Mouse (Mus musculus) adrenal gland, postnatal 4 days (tissue): ENCODE measurements around the gene Spc24. TPM values are rescaled to one million over a fixed set of nuclear protein-coding genes. Genes with fewer than 3 reads are reported as not detected.
A peak's percentile ranks its signal among the peaks of the same experiment; 100 is the strongest.
"Not testable (repeated sequence)": the region's sequence is repeated elsewhere in the genome, so short reads cannot be mapped to it uniquely, and the experiment has no call there.

Source experiments
- DNase-seq, 2 experiments: peaks; one replicate each; pipeline ENCODE4 v3.0.0; 2021 to 2022; ENCODE audit warnings: low spot score in 2 of 2, mixed read lengths in 2 of 2
- long read RNA-seq, 2 experiments: library from polyadenylated mRNA; stranded (forward); transcript quantifications; one replicate each; pipeline ENCODE4 v2.0.0; 2021
- total RNA-seq, 2 experiments: library from RNA; stranded (reverse); gene quantifications; 2 replicates each; pipeline ENCODE4 v1.2.3; 2021

Spc24 gene
- total RNA-seq: 10 to 100 TPM; 19.6 to 22.8 TPM
- long read RNA-seq, experiment 1, transcript Spc24-201 (5 exons, 1,366 nt): major isoform, 18 of 27 reads
- long read RNA-seq, experiment 1, partial matches to known transcripts: 1 of 27 reads
- long read RNA-seq, experiment 1, other reads (novel, unspliced or antisense): 7 of 27 reads
- long read RNA-seq, experiment 2, transcript Spc24-201 (5 exons, 1,366 nt): major isoform, 24 of 34 reads
- long read RNA-seq, experiment 2, partial matches to known transcripts: 2 of 34 reads
- long read RNA-seq, experiment 2, other reads (novel, unspliced or antisense): 4 of 34 reads

GRCm38 (mm10) chr9:21760155-21761088 is at the start of gene Spc24:
TSS of gene Spc24 (minus strand) at chr9:21760303.
- peak; percentile 87 to 90 for DNase-seq

- DNase-seq: no peak
Observed at GRCm38 (mm10) chr9:21808561-21808960, 48.5 kb upstream of the Spc24 start.

- DNase-seq: no peak
Observed at GRCm38 (mm10) chr9:21806976-21807375, 46.9 kb upstream of the Spc24 start.

GRCm38 (mm10) chr9:21806363-21806762 is 46.3 kb upstream of the Spc24 start:
- DNase-seq: no peak

GRCm38 (mm10) chr9:21803986-21804644 is 44.0 kb upstream of the Spc24 start:
- peak; percentile 66 to 78 for DNase-seq

GRCm38 (mm10) chr9:21801591-21801990 is 41.5 kb upstream of the Spc24 start:
- no peak for DNase-seq

- no peak for DNase-seq
Observed at GRCm38 (mm10) chr9:21801121-21801520, 41.0 kb upstream of the Spc24 start.

- DNase-seq: no peak
Observed at GRCm38 (mm10) chr9:21799010-21799350, 38.9 kb upstream of the Spc24 start.

GRCm38 (mm10) chr9:21798345-21799009 is 38.4 kb upstream of the Spc24 start, which contains the start of gene Kank2:
TSS of gene Kank2 (minus strand) at chr9:21798744.
- peak; percentile 78 to 79 for DNase-seq

- peak; percentile 49 to 59 for DNase-seq
Observed at GRCm38 (mm10) chr9:21797921-21798344, 37.8 kb upstream of the Spc24 start.

GRCm38 (mm10) chr9:21796919-21797318 is 36.8 kb upstream of the Spc24 start:
- no peak for DNase-seq

- no peak for DNase-seq
Observed at GRCm38 (mm10) chr9:21796259-21796658, 36.2 kb upstream of the Spc24 start.

- DNase-seq: no peak
Observed at GRCm38 (mm10) chr9:21795579-21795978, 35.5 kb upstream of the Spc24 start.

- DNase-seq: no peak
Observed at GRCm38 (mm10) chr9:21794925-21795324, 34.8 kb upstream of the Spc24 start.

- DNase-seq: no peak
Observed at GRCm38 (mm10) chr9:21794344-21794834, 34.3 kb upstream of the Spc24 start.

- DNase-seq: not testable (repeated sequence)
Observed at GRCm38 (mm10) chr9:21793507-21793906, 33.4 kb upstream of the Spc24 start.

- no peak for DNase-seq
Observed at GRCm38 (mm10) chr9:21792644-21793043, 32.5 kb upstream of the Spc24 start.

GRCm38 (mm10) chr9:21791861-21792260 is 31.8 kb upstream of the Spc24 start:
- DNase-seq: peak in 1 of 2 experiments; percentile 69

GRCm38 (mm10) chr9:21788234-21788633 is 28.1 kb upstream of the Spc24 start:
- no peak for DNase-seq

GRCm38 (mm10) chr9:21787654-21788053 is 27.6 kb upstream of the Spc24 start:
- no peak for DNase-seq

GRCm38 (mm10) chr9:21786906-21787305 is 26.8 kb upstream of the Spc24 start:
- DNase-seq: no peak
